Mouse (Mus musculus) liver, postnatal 0 days (tissue): ENCODE data around the gene Gm8947. TPM values are rescaled to one million over a fixed set of nuclear protein-coding genes. Genes with fewer than 3 reads are reported as not detected.

Source experiments
- ATAC-seq: fragments of 200-750 bp; cut with Nextera tagmentation; 2 replicates; pipeline ENCODE4 v1.8.0; 2017; ENCODE audit warnings: mild to moderate bottlenecking, moderate library complexity
- DNase-seq: peaks from one replicate; pipeline ENCODE4 v3.0.0-alpha.2; 2016
- H3K27ac ChIP-seq: fragments of 300-500 bp; sonication (generic); 2 replicates; pipeline ENCODE4 v1.5.1; 2014; ENCODE audit warnings: antibody characterized with exemption, moderate library complexity, mild to moderate bottlenecking, low read depth
- H3K27me3 ChIP-seq: fragments of 300-500 bp; sonication (generic); 2 replicates; pipeline ENCODE4 v1.6.1; 2014; ENCODE audit warnings: low read length, control low read depth, mixed read lengths; ENCODE audit not compliant: insufficient read depth
- H3K36me3 ChIP-seq: fragments of 300-500 bp; sonication (generic); replicated peaks from 2 replicates; pipeline ENCODE4 v1.6.1; 2014; ENCODE audit warnings: mild to moderate bottlenecking, control low read depth, low read length, moderate library complexity, mixed read lengths; ENCODE audit not compliant: insufficient read depth
- H3K4me1 ChIP-seq: fragments of 300-500 bp; sonication (generic); 2 replicates; pipeline ENCODE4 v1.6.1; 2014; ENCODE audit warnings: antibody characterized with exemption, mild to moderate bottlenecking, control low read depth; ENCODE audit not compliant: insufficient read depth
- H3K4me2 ChIP-seq: fragments of 300-500 bp; sonication (generic); 2 replicates; pipeline ENCODE4 v1.6.1; 2014; ENCODE audit warnings: low read depth, mild to moderate bottlenecking, low read length, moderate library complexity, mixed read lengths
- H3K4me3 ChIP-seq: fragments of 300-500 bp; sonication (generic); 2 replicates; pipeline ENCODE4 v1.5.1; 2014; ENCODE audit warnings: low read depth, low read length
- H3K9ac ChIP-seq: fragments of 300-500 bp; sonication (generic); replicated peaks from 2 replicates; pipeline ENCODE4 v1.6.1; 2014; ENCODE audit warnings: mild to moderate bottlenecking, moderate library complexity
- H3K9me3 ChIP-seq: fragments of 300-500 bp; sonication (generic); 2 replicates; pipeline ENCODE4 v1.6.1; 2016; ENCODE audit warnings: mild to moderate bottlenecking, control low read depth, low read length, mixed read lengths
- CTCF ChIP-seq: sonication (generic); IDR thresholded peaks from 2 replicates; pipeline ENCODE4 v1.5.1; 2016; ENCODE audit warnings: antibody characterized with exemption, low read depth
- EP300 ChIP-seq: IDR thresholded peaks from 2 replicates; pipeline ENCODE4 v1.6.1; 2016; ENCODE audit warnings: antibody characterized with exemption, low read depth, mild to moderate bottlenecking
- WGBS: fragments of 180-500 bp; shearing (Covaris S2); extraction: QIAGEN DNeasy Blood & Tissue Kit; methylation state at CpG from one replicate; pipeline ENCODE4 v1.1.7; 2014; ENCODE audit not compliant: insufficient replicate concordance; 5-methylcytosine and 5-hydroxymethylcytosine counted together
- polyA plus RNA-seq: library from polyadenylated mRNA; unstranded; fragments of >200 nt; fragmentation: Nextera tagmentation; extraction: Ambion mirVana; gene quantifications from 2 replicates; pipeline ENCODE4 v1.2.1, GENCODE M21; 2015

The Gm8947 gene
- polyA plus RNA-seq, 1 experiment from 2014 or later = 0.28 TPM

- Histone ChIP-seq H3K4me3 (peak overlapping the region; percentile 14; the same call in 1 of the 2 replicates), H3K4me2 (peak overlapping the region; percentile 47), H3K36me3 (no peaks in the 10 kb centered on the region), H3K9ac (0 out of 2 replicates have a peak overlapping the region, but pooled peaks have one; percentile 49), H3K27ac (peak overlapping the region; percentile 83), H3K9me3 (no peaks in the 10 kb centered on the region), H3K4me1 (peaks cover 9% of the 10 kb centered on the region), H3K27me3 (no peaks in the 10 kb centered on the region)
- TF ChIP-seq EP300 = no peak
- no peak for TF ChIP-seq CTCF
- DNase-seq (peak; percentile 18), ATAC-seq (peak; percentile 74)
- 27% methylated on average over 12 of the region's 12 CpGs for WGBS
These were observed 24.7 kb upstream of the Gm8947 start for GRCm38 (mm10) chr1:151167297-151168047.

- ATAC-seq = no peak
- no peaks in the 10 kb centered on the region for H3K9me3 ChIP-seq
- no peak overlapping the region for H3K4me2 ChIP-seq
- TF ChIP-seq EP300 (no peak), CTCF (no peak)
- H3K9ac ChIP-seq = no peak overlapping the region
- no peaks in the 10 kb centered on the region for H3K27me3 ChIP-seq
- no peak overlapping the region for H3K27ac ChIP-seq
- 60% methylated on average over 3 of the region's 3 CpGs for WGBS
- DNase-seq = no peak
- H3K4me1 ChIP-seq = peaks cover 9% of the 10 kb centered on the region
- no peaks in the 10 kb centered on the region for H3K36me3 ChIP-seq
- no peak overlapping the region for H3K4me3 ChIP-seq
These were observed 23.5 kb upstream of the Gm8947 start for GRCm38 (mm10) chr1:151168637-151169036.

- H3K27ac ChIP-seq = no peak overlapping the region
- peaks cover 13% of the 10 kb centered on the region for H3K4me1 ChIP-seq
- no peak overlapping the region for H3K9ac ChIP-seq
- no peaks in the 10 kb centered on the region for H3K9me3 ChIP-seq
- H3K4me3 ChIP-seq = no peak overlapping the region
- H3K4me2 ChIP-seq = no peak overlapping the region
- no peak for ATAC-seq
- H3K27me3 ChIP-seq = no peaks in the 10 kb centered on the region
- WGBS = 67% methylated on average over 2 of the region's 2 CpGs
- TF ChIP-seq EP300 = no peak
- TF ChIP-seq CTCF = no peak
- no peak for DNase-seq
- H3K36me3 ChIP-seq = no peaks in the 10 kb centered on the region
These were observed 20.4 kb upstream of the Gm8947 start for GRCm38 (mm10) chr1:151171572-151172461.

- no peak overlapping the region for H3K9ac ChIP-seq
- H3K4me3 ChIP-seq = peak overlapping the region; percentile 19
- H3K27me3 ChIP-seq = no peaks in the 10 kb centered on the region
- ATAC-seq (peak; percentile 94), DNase-seq (peak; percentile 38)
- 9% methylated on average over 10 of the region's 10 CpGs for WGBS
- peak overlapping the region; percentile 80 for H3K27ac ChIP-seq
- no peak for TF ChIP-seq CTCF
- peak; percentile 88 for TF ChIP-seq EP300
- H3K9me3 ChIP-seq = no peaks in the 10 kb centered on the region
- H3K4me2 ChIP-seq = peak overlapping the region; percentile 60
- no peaks in the 10 kb centered on the region for H3K36me3 ChIP-seq
- H3K4me1 ChIP-seq = peaks cover 19% of the 10 kb centered on the region
These were observed 14.9 kb upstream of the Gm8947 start for GRCm38 (mm10) chr1:151177030-151177936.

- DNase-seq (no peak), ATAC-seq (peak; percentile 70)
- peak overlapping the region; percentile 60 for H3K4me2 ChIP-seq
- no peaks in the 10 kb centered on the region for H3K9me3 ChIP-seq
- no peak overlapping the region for H3K9ac ChIP-seq
- H3K4me3 ChIP-seq = peak overlapping the region; percentile 19
- no peaks in the 10 kb centered on the region for H3K27me3 ChIP-seq
- peak overlapping the region; percentile 80 for H3K27ac ChIP-seq
- H3K36me3 ChIP-seq = no peaks in the 10 kb centered on the region
- peaks cover 19% of the 10 kb centered on the region for H3K4me1 ChIP-seq
- no peak for TF ChIP-seq CTCF
- TF ChIP-seq EP300 = no peak
- 15% methylated on average over 4 of the region's 4 CpGs for WGBS
These were observed 14.3 kb upstream of the Gm8947 start for GRCm38 (mm10) chr1:151177937-151178271.
